Mouse (Mus musculus) liver, embryonic 12.5 days (tissue): ENCODE data around the gene Ticrr. TPM values are rescaled to one million over a fixed set of nuclear protein-coding genes. Genes with fewer than 3 reads are reported as not detected.

Experiments
- ATAC-seq: fragments of 200-750 bp; cut with Nextera tagmentation; 2 replicates; pipeline ENCODE4 v1.8.0; 2017; ENCODE audit warnings: moderate number of reproducible peaks, mild to moderate bottlenecking, moderate library complexity
- H3K27ac ChIP-seq: fragments of 300-500 bp; sonication (generic); 2 replicates; pipeline ENCODE4 v1.5.1; 2016; ENCODE audit warnings: mild to moderate bottlenecking
- H3K27me3 ChIP-seq: fragments of 300-500 bp; sonication (generic); replicated peaks from 2 replicates; pipeline ENCODE4 v1.6.1; 2016; ENCODE audit warnings: mild to moderate bottlenecking, moderate library complexity
- H3K36me3 ChIP-seq: fragments of 300-500 bp; sonication (generic); 2 replicates; pipeline ENCODE4 v1.6.1; 2016; ENCODE audit warnings: mild to moderate bottlenecking, moderate library complexity
- H3K4me1 ChIP-seq: fragments of 300-500 bp; sonication (generic); 2 replicates; pipeline ENCODE4 v1.6.1; 2016
- H3K4me2 ChIP-seq: fragments of 300-500 bp; sonication (generic); 2 replicates; pipeline ENCODE4 v1.6.1; 2016; ENCODE audit warnings: mild to moderate bottlenecking, moderate library complexity
- H3K4me3 ChIP-seq: fragments of 300-500 bp; sonication (generic); 2 replicates; pipeline ENCODE4 v1.5.1; 2016; ENCODE audit warnings: mild to moderate bottlenecking, moderate library complexity
- H3K9ac ChIP-seq: fragments of 300-500 bp; sonication (generic); 2 replicates; pipeline ENCODE4 v1.6.1; 2016; ENCODE audit warnings: mild to moderate bottlenecking, moderate library complexity
- H3K9me3 ChIP-seq: fragments of 300-500 bp; sonication (generic); replicated peaks from 2 replicates; pipeline ENCODE4 v1.6.1; 2016; ENCODE audit warnings: mild to moderate bottlenecking, moderate library complexity
- WGBS: fragments of 180-500 bp; shearing (Covaris S2); methylation state at CpG from one replicate; pipeline ENCODE4 v1.1.7; 2016; ENCODE audit not compliant: insufficient replicate concordance; 5-methylcytosine and 5-hydroxymethylcytosine counted together
- polyA plus RNA-seq: library from polyadenylated mRNA; unstranded; fragments of >200 nt; fragmentation: Nextera tagmentation; extraction: Ambion mirVana; gene quantifications from 2 replicates; pipeline ENCODE4 v1.2.1, GENCODE M21; 2016

Ticrr gene
- polyA plus RNA-seq, 1 experiment from 2014 or later = 12.0 TPM

GRCm38 (mm10) chr7:79736511-79736910 lies 76.5 kb downstream of the Ticrr start:
- 83% methylated on average over 14 of the region's 14 CpGs for WGBS
- peaks cover 6% of the 10 kb centered on the region for H3K27me3 ChIP-seq
- no peaks in the 10 kb centered on the region for H3K36me3 ChIP-seq
- H3K27ac ChIP-seq = no peak overlapping the region
- H3K4me2 ChIP-seq = no peak overlapping the region
- ATAC-seq = no peak
- H3K9me3 ChIP-seq = no peaks in the 10 kb centered on the region
- no peak overlapping the region for H3K4me3 ChIP-seq
- no peak overlapping the region for H3K9ac ChIP-seq
- H3K4me1 ChIP-seq = no peaks in the 10 kb centered on the region

DNA sequence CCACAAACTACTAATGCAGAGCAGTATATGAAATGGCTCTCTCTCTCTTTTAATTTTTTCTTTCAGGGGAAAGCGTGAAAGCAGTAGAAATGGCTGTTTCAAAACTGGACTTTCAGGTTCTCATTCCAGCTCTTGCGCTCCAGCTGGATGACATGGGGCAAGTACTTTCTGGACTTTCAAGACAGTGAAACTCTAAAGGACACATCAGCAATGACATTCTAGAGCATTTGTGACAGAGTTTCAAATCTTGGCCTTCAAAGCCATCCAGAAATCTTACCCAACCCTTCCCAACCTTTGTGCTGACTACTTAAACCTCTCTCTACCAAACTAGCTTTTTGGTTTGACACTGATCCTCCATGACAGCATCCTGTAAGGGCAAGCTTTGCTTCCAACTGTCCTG lies 78.9 kb downstream of the Ticrr start:
- H3K4me1 ChIP-seq = peaks cover 17% of the 10 kb centered on the region
- no peaks in the 10 kb centered on the region for H3K36me3 ChIP-seq
- H3K27me3 ChIP-seq = no peaks in the 10 kb centered on the region
- H3K27ac ChIP-seq = no peak overlapping the region
- ATAC-seq = no peak
- no peak overlapping the region for H3K9ac ChIP-seq
- no peak overlapping the region for H3K4me3 ChIP-seq
- no peaks in the 10 kb centered on the region for H3K9me3 ChIP-seq
- no peak overlapping the region for H3K4me2 ChIP-seq
- WGBS = 80% methylated on average over 2 of the region's 2 CpGs

DNA sequence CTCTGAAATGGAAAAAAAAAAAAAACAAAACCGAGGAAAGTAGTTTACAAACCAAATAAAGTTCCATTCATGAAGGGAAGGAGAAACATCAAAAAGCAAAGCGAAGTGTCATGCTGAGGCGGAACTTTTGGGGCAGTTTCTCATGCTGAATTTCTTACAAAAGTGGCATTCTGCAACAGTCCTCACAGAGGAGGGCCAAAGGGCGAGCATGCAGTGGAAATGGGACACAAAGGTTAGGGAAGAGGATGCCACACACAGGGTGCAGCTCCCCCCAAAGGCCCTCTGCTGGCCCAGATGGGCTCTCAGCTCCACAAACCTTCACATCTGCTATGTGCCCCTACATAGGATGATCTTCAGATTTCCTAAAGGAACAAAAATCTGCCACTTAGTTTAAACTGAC lies 80.3 kb downstream of the Ticrr start:
- 69% methylated on average over 4 of the region's 4 CpGs for WGBS

GRCm38 (mm10) chr7:79742277-79742658 lies 82.3 kb downstream of the Ticrr start:
- no peak overlapping the region for H3K27ac ChIP-seq
- no peaks in the 10 kb centered on the region for H3K36me3 ChIP-seq
- no peak for ATAC-seq
- H3K27me3 ChIP-seq = no peaks in the 10 kb centered on the region
- H3K9me3 ChIP-seq = no peaks in the 10 kb centered on the region
- H3K4me3 ChIP-seq = peak overlapping the region; percentile 66
- H3K4me1 ChIP-seq = peaks cover 17% of the 10 kb centered on the region
- peak overlapping the region; percentile 60 for H3K9ac ChIP-seq
- H3K4me2 ChIP-seq = peak overlapping the region; percentile 94
- WGBS = 15% methylated on average over 11 of the region's 11 CpGs

More for the DNA sequence above, 80.3 kb downstream of the Ticrr start:
- no peaks in the 10 kb centered on the region for H3K27me3 ChIP-seq
- no peaks in the 10 kb centered on the region for H3K36me3 ChIP-seq
- no peak overlapping the region for H3K4me3 ChIP-seq
- no peak overlapping the region for H3K27ac ChIP-seq
- H3K9me3 ChIP-seq = no peaks in the 10 kb centered on the region
- no peak overlapping the region for H3K9ac ChIP-seq
- peaks cover 17% of the 10 kb centered on the region for H3K4me1 ChIP-seq
- no peak for ATAC-seq
- H3K4me2 ChIP-seq = no peak overlapping the region

DNA sequence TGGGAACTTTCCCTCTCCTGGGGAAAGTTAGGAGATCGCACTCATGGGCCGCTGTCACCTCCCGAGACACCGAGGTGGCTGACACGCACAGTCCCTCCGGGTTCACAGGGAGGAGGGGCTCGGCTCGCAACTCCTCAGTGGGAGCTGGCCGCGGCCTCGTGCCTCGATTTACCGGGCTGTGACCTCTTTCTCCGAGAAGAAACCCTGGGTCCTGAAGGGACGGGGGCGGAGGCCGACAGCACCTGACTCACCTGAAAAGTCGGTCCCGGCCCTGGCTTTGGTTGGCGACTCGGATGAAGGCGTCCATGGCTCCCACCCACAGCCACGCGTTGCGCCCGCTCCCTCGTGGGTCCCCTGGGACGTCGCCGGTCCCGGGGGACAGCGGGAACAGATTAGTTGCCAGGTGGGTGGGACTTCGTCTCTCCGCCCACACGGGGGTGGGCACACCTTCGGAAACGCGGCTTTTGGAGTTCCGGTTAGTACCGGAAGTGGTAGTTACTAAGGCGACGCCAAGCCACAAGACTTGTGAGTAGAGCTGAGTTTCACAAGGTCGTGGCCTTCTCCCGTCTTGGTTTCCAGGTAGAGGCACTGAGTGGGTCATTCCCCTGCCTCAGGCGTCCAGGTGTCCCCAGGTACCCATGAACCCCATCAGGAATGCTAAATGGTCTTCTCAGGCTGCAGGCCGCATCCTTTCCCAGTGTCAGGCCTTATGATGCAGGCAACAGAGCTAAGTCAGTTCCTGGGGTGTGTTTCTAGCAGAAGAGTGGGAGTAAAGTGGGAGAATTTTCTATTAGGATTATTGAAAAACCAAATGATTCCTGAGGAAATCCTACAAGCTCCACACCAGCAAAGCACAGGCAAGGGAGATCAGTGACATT lies 82.9 kb downstream of the Ticrr start, which contains the start of the genes Pex11a and Wdr93:
Pex11a (minus strand) TSS at position 473 of the 878 bp plus-strand sequence.
Wdr93 (plus strand) TSS at position 505 of the 878 bp plus-strand sequence.
- peak; percentile 65 for ATAC-seq
- peak within 1 kb of the TSS; percentile 94 for H3K4me2 ChIP-seq
- peaks cover 17% of the 10 kb centered on the region for H3K4me1 ChIP-seq
- H3K27me3 ChIP-seq = peaks cover under 1% of the 10 kb centered on the region; the same call in 1 of the 2 replicates
- no peaks in the 10 kb centered on the region for H3K36me3 ChIP-seq
- WGBS = 3% methylated on average over 46 of the region's 46 CpGs
- H3K4me3 ChIP-seq = peak within 1 kb of the TSS; percentile 66
- H3K9ac ChIP-seq = peak within 1 kb of the TSS; percentile 60
- H3K27ac ChIP-seq = no peak within 1 kb of the TSS
- no peaks in the 10 kb centered on the region for H3K9me3 ChIP-seq

DNA sequence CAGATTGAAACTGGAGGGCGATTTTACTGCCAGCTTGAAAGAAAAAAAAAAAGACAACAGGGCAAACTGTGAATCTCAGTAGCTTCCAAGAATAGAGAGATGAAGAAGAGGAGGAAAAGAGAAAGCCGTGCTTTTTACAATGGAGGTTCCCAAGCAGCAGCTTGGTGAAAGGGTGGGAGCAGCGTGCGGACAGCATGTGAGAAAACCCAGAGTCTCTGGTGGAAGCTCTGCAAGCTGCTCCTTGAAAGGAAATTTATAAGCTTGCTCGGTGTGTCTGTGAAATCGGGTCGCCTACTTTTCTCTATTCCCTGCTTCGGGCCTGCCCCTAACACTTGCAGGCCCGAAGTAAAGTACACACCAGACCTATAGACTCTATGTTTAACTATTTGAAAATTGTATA lies 84.1 kb downstream of the Ticrr start:
- Histone ChIP-seq H3K4me1 (peaks cover 17% of the 10 kb centered on the region), H3K27me3 (peaks cover 4% of the 10 kb centered on the region; the same call in 1 of the 2 replicates), H3K4me3 (no peak overlapping the region), H3K9me3 (no peaks in the 10 kb centered on the region), H3K36me3 (no peaks in the 10 kb centered on the region), H3K9ac (no peak overlapping the region), H3K27ac (no peak overlapping the region), H3K4me2 (no peak overlapping the region)
- ATAC-seq = no peak
- WGBS = 80% methylated on average over 9 of the region's 9 CpGs

DNA sequence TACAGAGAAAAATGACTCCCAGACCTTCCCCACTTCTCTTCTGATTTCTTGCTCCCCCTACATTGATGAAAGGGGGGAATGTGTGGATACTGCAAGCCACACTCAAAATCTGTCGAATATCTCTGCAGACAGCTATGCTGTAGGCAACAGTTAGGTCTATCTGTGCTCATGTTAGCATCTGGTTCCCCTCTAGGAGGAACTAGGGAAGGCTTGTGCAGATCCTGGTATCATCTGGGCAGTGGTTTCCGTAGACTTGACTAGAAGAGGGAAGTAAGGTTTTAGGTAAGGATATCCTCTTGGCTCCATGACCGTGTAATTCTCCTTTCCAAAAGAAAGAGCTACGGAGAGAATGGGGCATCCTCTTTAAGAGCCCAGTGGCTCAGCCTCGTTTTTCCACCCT lies 84.6 kb downstream of the Ticrr start:
- Histone ChIP-seq H3K9ac (no peak overlapping the region), H3K36me3 (no peaks in the 10 kb centered on the region), H3K27me3 (peaks cover 4% of the 10 kb centered on the region; the same call in 1 of the 2 replicates), H3K4me3 (no peak overlapping the region), H3K27ac (no peak overlapping the region), H3K9me3 (no peaks in the 10 kb centered on the region), H3K4me2 (no peak overlapping the region), H3K4me1 (peaks cover 17% of the 10 kb centered on the region)
- no peak for ATAC-seq
- WGBS = 25% methylated on average over 5 of the region's 5 CpGs

DNA sequence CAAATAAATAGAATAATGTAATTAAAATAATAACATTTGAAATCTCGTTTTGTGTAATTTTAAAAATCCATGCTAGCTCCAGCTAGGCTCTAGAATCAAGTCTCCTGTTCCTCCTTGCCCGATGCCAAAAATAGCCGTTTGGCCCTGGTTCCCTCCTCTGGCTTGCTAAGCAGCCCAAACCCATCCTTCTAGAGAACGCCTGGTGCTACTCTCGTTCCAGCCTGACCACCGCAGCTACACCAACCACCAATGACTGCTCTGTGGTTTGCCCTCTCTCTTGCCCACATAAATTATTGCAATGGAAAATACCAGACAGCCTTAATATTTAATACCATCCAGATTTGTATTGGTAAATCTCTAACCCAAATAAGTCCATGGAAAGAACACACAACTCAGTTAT lies 87.7 kb downstream of the Ticrr start:
- H3K9ac ChIP-seq = no peak overlapping the region
- H3K4me3 ChIP-seq = no peak overlapping the region
- WGBS = 64% methylated on average over 6 of the region's 6 CpGs
- peaks cover 8% of the 10 kb centered on the region for H3K4me1 ChIP-seq
- no peak overlapping the region for H3K4me2 ChIP-seq
- no peak for ATAC-seq
- H3K27ac ChIP-seq = no peak overlapping the region
- H3K27me3 ChIP-seq = peaks cover 4% of the 10 kb centered on the region; the same call in 1 of the 2 replicates
- H3K9me3 ChIP-seq = no peaks in the 10 kb centered on the region
- H3K36me3 ChIP-seq = no peaks in the 10 kb centered on the region

Other genes starting within 250 kb of the Ticrr start
- gene Polg, start 193.8 kb upstream of the Ticrr start, polyA plus RNA-seq = 33.1 and 33.8 TPM in 2 replicates
- gene Rhcg, start 42.5 kb upstream of the Ticrr start, polyA plus RNA-seq = not detected in 2 replicates
- gene Kif7, start 55.5 kb downstream of the Ticrr start, polyA plus RNA-seq = 1.4 and 1.7 TPM in 2 replicates
- gene Plin1, start 72.7 kb downstream of the Ticrr start, polyA plus RNA-seq = not detected in 2 replicates
- 1.3 TPM in 2 replicates for gene Pex11a, start 82.9 kb downstream of the Ticrr start, polyA plus RNA-seq
- 0.07 and 0.11 TPM in 2 replicates for gene Wdr93, start 83.0 kb downstream of the Ticrr start, polyA plus RNA-seq
- 0.10 TPM in 1 of 2 replicates, not detected in the other for gene Mesp1, start 133.6 kb downstream of the Ticrr start, polyA plus RNA-seq
- 0.06 TPM in 2 replicates for gene Mesp2, start 150.5 kb downstream of the Ticrr start, polyA plus RNA-seq
- 12.8 and 13.8 TPM in 2 replicates for gene Anpep, start 200.9 kb downstream of the Ticrr start, polyA plus RNA-seq